Mouse (Mus musculus) small intestine, adult 2 months (tissue): ENCODE data around the gene Plekhh3.

Experiments used
- CTCF ChIP-seq: fragments of 200-500 bp; IDR thresholded peaks from 2 replicates; pipeline ENCODE4 v1.5.1; 2012; ENCODE audit warnings: low read depth, mild to moderate bottlenecking, control low read depth, inconsistent platforms, low read length, moderate library complexity, mixed read lengths; ENCODE audit not compliant: insufficient replicate concordance, insufficient read length; ENCODE audit errors: extremely low read depth
- POLR2A ChIP-seq: fragments of 200-500 bp; IDR thresholded peaks from 2 replicates; pipeline ENCODE4 v1.6.1; 2012; ENCODE audit warnings: low read depth, mild to moderate bottlenecking, control low read depth, inconsistent platforms, low read length, moderate library complexity

DNA sequence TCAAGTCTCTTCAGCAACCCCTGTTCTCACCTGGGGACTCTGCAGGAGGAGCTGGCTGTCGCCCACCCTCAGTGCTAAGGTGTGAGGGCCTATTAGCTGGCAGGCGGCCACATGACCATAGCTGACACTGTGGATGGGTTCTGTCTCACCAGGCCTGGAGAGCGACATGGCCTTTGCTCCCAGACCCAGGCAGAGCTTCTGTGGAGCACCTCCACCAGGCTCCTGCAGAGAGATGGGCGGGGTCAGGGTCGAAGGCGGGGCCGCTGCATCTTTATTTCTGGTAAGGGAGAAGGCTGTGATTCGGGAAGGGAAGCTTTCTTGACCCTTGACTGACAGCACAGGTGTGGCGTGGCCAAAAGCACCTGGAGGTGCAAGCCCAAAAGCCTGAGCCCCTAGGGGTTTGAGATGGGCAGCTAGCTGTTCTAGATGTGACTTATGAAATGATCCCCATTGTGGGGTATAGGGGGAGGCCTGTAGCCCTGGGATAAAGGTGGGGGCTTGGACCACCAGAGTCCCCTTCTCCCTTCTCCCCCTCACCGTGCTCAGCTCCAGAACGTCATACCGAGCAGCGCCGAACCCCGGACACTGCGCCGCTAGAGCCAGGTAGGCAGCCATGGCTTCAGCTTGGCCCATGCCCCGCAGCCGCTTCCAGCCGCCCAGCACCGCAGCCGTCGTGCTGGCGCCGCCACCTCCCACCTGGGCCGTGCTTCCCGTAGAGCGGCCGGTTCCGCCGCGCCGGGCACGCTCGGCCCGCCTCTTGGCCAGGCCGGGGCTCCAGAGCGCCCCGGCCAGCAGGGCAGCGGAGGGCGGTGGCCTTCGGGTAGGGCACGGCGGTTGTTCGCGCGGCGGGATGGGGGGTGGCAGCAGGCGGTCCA lies 7.4 kb downstream of the Plekhh3 start:
- no peak for TF ChIP-seq CTCF
- TF ChIP-seq POLR2A: no peak
